Mouse (Mus musculus): ENCODE measurements around the gene Srrm1.
"Not testable (repeated sequence)": the region's sequence is repeated elsewhere in the genome, so short reads cannot be mapped to it uniquely, and the experiment has no call there.

The Srrm1 gene

GRCm38 (mm10) chr4:135298680-135299079, 54.4 kb downstream of the Srrm1 start:
- no peak for DNase-seq

GRCm38 (mm10) chr4:135297931-135298546, 55.1 kb downstream of the Srrm1 start:
- DNase-seq, result no peak

- no peak for DNase-seq
Observed at GRCm38 (mm10) chr4:135297146-135297545, 56.0 kb downstream of the Srrm1 start.

GRCm38 (mm10) chr4:135296565-135296964, 56.6 kb downstream of the Srrm1 start:
- DNase-seq, result no peak

- DNase-seq, result no peak
Observed at GRCm38 (mm10) chr4:135293813-135294212, 59.3 kb downstream of the Srrm1 start.

GRCm38 (mm10) chr4:135292477-135293089, 60.5 kb downstream of the Srrm1 start:
- DNase-seq, result peak; percentile 64 to 65

GRCm38 (mm10) chr4:135291841-135292240, 61.3 kb downstream of the Srrm1 start:
- no peak for DNase-seq

- DNase-seq, result no peak
Observed at GRCm38 (mm10) chr4:135291199-135291598, 61.9 kb downstream of the Srrm1 start.

GRCm38 (mm10) chr4:135287975-135288374, 65.1 kb downstream of the Srrm1 start:
- no peak for DNase-seq

- DNase-seq, result peak in 1 of 2 experiments; percentile 40
Observed at GRCm38 (mm10) chr4:135286833-135287395, 66.2 kb downstream of the Srrm1 start.

- no peak for DNase-seq
Observed at GRCm38 (mm10) chr4:135286033-135286622, 67.0 kb downstream of the Srrm1 start.

GRCm38 (mm10) chr4:135285436-135285835, 67.7 kb downstream of the Srrm1 start:
- no peak for DNase-seq

- no peak for DNase-seq
Observed at GRCm38 (mm10) chr4:135283875-135284274, 69.2 kb downstream of the Srrm1 start.

- no peak for DNase-seq
Observed at GRCm38 (mm10) chr4:135283417-135283816, 69.7 kb downstream of the Srrm1 start.

GRCm38 (mm10) chr4:135282651-135283290, 70.3 kb downstream of the Srrm1 start:
- DNase-seq, result peak; percentile 53 to 62

GRCm38 (mm10) chr4:135280016-135280415, 73.1 kb downstream of the Srrm1 start:
- not testable (repeated sequence) for DNase-seq

GRCm38 (mm10) chr4:135276681-135277379, 76.3 kb downstream of the Srrm1 start:
- DNase-seq, result no peak

GRCm38 (mm10) chr4:135274761-135275160, 78.4 kb downstream of the Srrm1 start:
- peak; percentile 73 to 78 for DNase-seq

- peak; percentile 76 to 79 for DNase-seq
Observed at GRCm38 (mm10) chr4:135273307-135273682, 79.8 kb downstream of the Srrm1 start.

- DNase-seq, result peak; percentile 99
Observed at GRCm38 (mm10) chr4:135272640-135273306, 80.3 kb downstream of the Srrm1 start, which contains the start of gene Clic4. TSS of gene Clic4 (minus strand) at chr4:135272814.

GRCm38 (mm10) chr4:135271881-135272616, 81.1 kb downstream of the Srrm1 start:
- DNase-seq, result peak; percentile 68 to 72

All from kidney, adult 8-10 months (tissue).